Mouse (Mus musculus): ENCODE results near the gene Zfp235.

DNA sequence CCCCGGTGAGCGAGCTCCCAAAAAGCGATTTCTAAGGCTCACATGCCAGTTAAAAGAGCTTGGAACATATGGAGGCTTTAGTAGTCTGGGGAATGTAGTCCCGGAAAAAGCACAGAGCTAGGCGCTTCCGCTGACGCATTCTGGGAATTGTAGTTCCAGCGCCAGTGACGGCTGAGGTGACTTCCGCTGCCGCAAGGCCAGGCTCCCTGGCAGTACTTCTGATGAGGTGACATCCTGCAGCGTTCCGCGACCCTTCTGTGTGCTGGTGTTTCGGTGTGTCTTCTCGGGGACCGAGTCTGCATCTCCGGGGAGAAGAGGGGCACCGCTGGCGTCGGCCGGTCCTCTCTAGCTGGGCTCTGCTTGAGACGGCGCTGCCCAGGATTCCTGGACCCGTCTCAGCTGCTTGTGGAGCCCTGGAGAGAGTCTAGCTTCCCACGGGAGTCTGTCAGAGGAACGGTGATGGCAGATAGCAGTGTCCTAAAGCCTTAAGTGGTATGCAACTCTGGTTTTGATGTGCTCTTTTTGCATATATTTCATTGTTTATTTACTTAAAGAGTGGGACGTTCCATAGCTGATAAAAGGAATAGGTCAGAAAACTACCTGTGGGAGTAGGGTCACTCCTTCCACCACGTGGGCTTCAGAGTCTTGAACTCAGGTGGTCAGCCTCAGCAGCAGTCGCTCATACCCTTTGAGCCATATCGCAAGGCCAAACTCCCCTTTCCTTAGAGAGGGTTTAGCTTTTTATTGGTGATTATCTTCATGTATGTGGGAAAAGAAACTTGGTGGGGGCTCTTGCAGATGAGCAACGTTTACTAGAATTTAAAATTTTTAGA, at the start of gene Zfp235:
- TF ChIP-seq CTCF (IDR thresholded peaks at IDR 0.05; ENCODE audit: low read depth) = no peak
- TF ChIP-seq EP300 (optimal IDR thresholded peaks at IDR 0.05) = no peak

Data from stomach, postnatal 0 days (tissue).